Mouse (Mus musculus) brain, embryonic 14.5 days (tissue): Measurements from ENCODE around the gene Pigz. TPM values are rescaled to one million over a fixed set of nuclear protein-coding genes. Genes with fewer than 3 reads are reported as not detected.

Source experiments
- DNase-seq: peaks from one replicate; pipeline ENCODE4 v3.0.0-alpha.2; 2011; ENCODE audit warnings: low read depth
- CTCF ChIP-seq: fragments of 200-500 bp; IDR thresholded peaks from 2 replicates; pipeline ENCODE4 v1.5.1; 2012; ENCODE audit warnings: inconsistent platforms, mild to moderate bottlenecking, moderate library complexity, borderline replicate concordance; ENCODE audit not compliant: insufficient read depth, insufficient read length; ENCODE audit errors: extremely low read depth
- POLR2A ChIP-seq: fragments of 200-500 bp; IDR thresholded peaks from 2 replicates; pipeline ENCODE4 v1.6.1; 2012; ENCODE audit warnings: mild to moderate bottlenecking, inconsistent platforms, borderline replicate concordance; ENCODE audit not compliant: poor library complexity, insufficient read depth, insufficient read length, severe bottlenecking; ENCODE audit errors: extremely low read depth
- polyA plus RNA-seq: library from polyadenylated mRNA; depleted of rRNA; stranded (reverse); fragments of >200 nt; gene quantifications from 2 replicates; pipeline ENCODE4 v1.2.3, GENCODE M21; 2012; rRNA removed

Gene Pigz
- polyA plus RNA-seq, 1 experiment = 1.5 TPM

- no peak for DNase-seq
- TF ChIP-seq CTCF = no peak
- TF ChIP-seq POLR2A = no peak
Measured at GRCm38 (mm10) chr16:31975258-31975657, 41.6 kb downstream of the Pigz start.

DNA sequence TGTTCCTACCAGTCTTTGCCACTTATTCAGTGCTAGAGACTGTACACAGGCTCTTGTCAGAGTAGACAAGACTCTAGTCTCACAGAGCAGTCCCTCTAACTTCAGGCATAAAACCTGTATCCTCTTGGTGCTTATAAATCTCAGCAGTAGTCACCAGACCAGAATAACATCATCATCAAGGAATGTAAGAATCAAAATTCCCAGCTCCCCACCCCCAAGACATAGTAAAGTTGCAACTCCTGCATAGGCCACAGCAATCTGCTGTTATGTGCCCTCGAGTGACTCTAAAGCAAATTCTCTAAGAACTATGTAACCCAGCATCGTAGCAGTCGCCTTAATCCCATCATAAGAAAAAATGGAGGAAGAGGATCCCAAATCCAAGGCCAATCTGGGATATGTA is 45.9 kb downstream of the Pigz start:
- DNase-seq = no peak
- TF ChIP-seq CTCF = no peak
- TF ChIP-seq POLR2A = no peak

- no peak for DNase-seq
- TF ChIP-seq CTCF (peak; percentile 6; the same call in 1 of the 2 replicates), POLR2A (no peak)
Measured at GRCm38 (mm10) chr16:31980946-31981345, 47.3 kb downstream of the Pigz start.

- no peak for DNase-seq
- no peak for TF ChIP-seq CTCF
- TF ChIP-seq POLR2A = no peak
Measured at GRCm38 (mm10) chr16:31992039-31992438, 58.4 kb downstream of the Pigz start.

DNA sequence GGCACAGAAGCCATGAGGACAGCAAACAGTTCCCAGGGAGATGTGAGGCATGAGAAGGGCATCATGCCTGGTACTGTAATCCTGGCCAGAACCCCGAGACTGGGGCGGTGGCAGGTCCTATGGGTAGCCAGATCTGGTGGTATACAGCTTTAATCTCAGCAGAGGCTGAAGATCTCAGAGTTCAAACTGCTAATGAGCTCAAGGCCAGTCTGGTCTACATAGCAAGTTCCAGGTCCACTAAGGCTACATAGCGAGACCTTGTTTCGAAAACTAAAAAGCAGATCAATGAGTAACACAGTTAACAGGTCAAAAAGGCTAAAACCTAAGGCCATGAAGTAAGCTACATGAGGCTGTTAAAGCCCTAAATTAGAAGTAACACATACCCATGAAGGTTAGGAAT is 59.5 kb downstream of the Pigz start:
- no peak for TF ChIP-seq POLR2A
- DNase-seq = no peak

DNA sequence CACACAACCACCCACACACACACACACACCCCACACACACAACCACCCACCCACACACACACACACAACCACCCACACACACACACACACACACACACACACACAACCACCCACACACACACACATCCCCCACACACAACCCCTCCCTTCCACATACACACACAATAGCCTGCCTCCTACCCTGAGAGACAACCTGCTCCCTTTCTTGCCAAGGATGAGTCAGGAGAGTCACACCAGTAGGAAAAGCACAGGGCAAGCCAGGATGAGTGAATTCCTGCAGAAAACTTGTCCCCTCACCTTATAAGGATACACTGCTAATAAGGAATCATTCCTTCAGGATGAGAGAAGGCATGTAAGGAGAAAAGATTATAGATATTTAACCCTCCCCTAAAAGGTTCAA is 60.3 kb downstream of the Pigz start:
- no peak for TF ChIP-seq CTCF
- TF ChIP-seq POLR2A = no peak
- DNase-seq = no peak

Other genes starting within 250 kb of the Pigz start
- gene Meltf, start 55.0 kb upstream of the Pigz start, polyA plus RNA-seq = 0.15 and 0.16 TPM in 2 replicates
- 67.6 and 92.3 TPM in 2 replicates for gene 0610012G03Rik, start 14.6 kb downstream of the Pigz start, polyA plus RNA-seq
- 77.3 and 93.8 TPM in 2 replicates for gene Ncbp2, start 14.7 kb downstream of the Pigz start, polyA plus RNA-seq
- 18.3 and 23.2 TPM in 2 replicates for gene Senp5, start 69.4 kb downstream of the Pigz start, polyA plus RNA-seq
- 30.7 and 39.0 TPM in 2 replicates for gene Pak2, start 145.5 kb downstream of the Pigz start, polyA plus RNA-seq
- 74.9 and 103 TPM in 2 replicates for gene Pigx, start 165.9 kb downstream of the Pigz start, polyA plus RNA-seq
- 24.3 and 26.3 TPM in 2 replicates for gene Cep19, start 165.9 kb downstream of the Pigz start, polyA plus RNA-seq
- gene Nrros, start 231.7 kb downstream of the Pigz start, polyA plus RNA-seq = 6.8 and 8.8 TPM in 2 replicates
- not detected in 2 replicates for gene Bex6, start 246.0 kb downstream of the Pigz start, polyA plus RNA-seq